Mouse (Mus musculus): ENCODE measurements at regions not wholly inside any gene's neighbourhood (a gene's known extent, or its start where the extent isn't known, plus 50 kb on each side); places are given as distances from the start of the nearest gene placed in this dataset.

DNA sequence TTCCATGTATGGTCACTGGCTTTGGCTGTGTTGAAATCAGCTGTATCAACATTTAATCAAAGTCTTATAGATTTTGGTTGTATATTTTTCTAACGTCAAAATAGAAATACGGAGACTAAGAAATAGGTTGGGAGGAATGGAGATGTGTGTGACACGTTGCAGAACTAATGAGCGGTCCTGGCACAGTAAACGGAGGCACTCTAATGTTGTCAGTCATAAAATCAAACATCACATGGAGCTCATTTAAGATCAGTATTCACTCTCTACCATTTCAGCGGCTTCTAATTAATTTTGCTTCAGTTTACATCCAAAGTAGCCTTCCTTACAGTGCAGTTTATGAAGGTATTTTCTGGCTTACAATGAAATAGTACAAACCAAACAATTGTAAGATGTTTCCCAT is 246.1 kb downstream of the Twistnb start:
- DNase-seq (ENCODE audit: low spot score in 2 of 2), result no peak
- intact Hi-C loops (cut with DNase I), result no loop called here

DNA sequence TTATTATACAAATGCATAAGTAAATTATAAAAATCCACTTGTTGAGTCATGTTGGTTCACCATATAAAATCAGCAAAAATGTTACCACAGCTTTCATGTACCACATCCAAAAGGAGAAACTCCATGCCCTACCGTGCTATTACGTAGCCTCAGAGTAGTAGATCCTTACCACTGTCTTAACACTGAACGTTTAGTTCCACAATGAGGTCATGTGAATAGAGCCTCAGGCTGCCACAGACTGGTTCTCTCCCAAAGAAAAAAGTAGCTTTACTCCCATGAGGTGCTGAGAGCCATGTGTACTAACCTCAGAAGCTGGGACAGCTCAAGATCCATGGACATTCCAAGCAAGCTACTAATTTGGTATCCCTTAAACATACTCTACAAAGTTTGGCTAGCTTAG is 235.4 kb upstream of the Ferd3l start:
- DNase-seq (ENCODE audit: low spot score in 2 of 2), result no peak

DNA sequence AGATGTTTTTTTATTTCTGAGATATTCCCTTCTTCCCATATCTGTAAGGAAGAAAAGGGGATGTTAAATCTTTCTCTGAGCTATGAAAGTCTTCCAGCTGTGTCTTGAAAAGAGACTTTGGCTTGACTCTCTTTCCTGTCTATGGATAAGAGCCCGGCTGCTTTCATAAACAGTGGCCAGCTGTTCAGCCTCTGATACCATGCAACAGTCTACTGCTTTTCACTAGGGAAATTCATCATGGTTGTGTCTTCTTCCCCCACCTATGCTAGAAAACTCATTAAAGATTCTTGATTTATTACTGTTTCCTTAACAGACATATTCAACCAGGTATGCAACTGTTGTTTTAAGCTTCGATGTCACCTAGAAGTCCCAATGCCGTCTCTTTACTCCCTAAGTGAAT is 213.8 kb upstream of the Ferd3l start:
- DNase-seq (ENCODE audit: low spot score in 2 of 2), result no peak
- intact Hi-C loops (cut with DNase I), result no loop called here

More for the DNA sequence above, 235.4 kb upstream of the Ferd3l start:
- intact Hi-C loops (cut with DNase I), result no loop called here

DNA sequence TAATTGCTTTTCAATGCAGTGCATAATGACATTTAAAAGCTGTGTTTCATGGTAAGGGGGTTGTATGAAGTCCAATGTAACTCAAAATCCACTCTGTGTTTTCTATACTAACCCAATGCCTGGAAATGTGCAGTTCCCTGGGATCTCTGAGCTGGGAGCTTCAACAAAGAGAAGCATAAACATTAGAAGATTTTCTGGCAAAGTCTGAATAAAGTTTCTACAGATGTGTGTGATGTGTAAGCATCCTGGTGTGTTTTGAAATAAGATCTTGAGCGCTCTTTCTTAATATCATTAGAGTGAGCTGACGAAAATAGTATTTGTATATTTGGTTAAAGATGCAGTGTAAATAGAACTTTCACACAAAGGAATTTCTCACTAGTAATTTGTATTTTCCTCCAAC is 212.2 kb upstream of the Ferd3l start:
- no peak for DNase-seq (ENCODE audit: low spot score in 2 of 2)
- intact Hi-C loops (cut with DNase I), result no loop called here

DNA sequence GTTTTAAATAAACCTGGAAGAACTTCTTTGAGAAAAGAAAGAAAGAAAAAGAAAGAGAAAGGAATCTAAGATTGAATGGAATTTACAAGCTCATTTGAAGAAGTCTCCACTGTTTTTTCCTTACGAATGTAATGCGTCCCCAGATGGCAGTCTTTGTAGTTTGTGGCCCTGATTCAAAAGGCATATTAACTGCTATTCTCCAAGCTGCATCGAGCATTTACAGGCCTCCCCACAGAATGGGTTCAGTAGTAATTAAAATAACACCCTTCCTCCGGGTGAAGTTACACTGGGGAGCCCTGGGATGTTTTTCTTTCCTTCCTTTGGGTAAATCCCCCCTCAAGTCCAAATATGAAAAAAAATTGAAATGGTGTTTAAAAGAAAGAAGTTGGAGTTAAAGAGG is 211.2 kb upstream of the Ferd3l start:
- intact Hi-C loops (cut with DNase I), result no loop called here
- no peak for DNase-seq (ENCODE audit: low spot score in 2 of 2)

DNA sequence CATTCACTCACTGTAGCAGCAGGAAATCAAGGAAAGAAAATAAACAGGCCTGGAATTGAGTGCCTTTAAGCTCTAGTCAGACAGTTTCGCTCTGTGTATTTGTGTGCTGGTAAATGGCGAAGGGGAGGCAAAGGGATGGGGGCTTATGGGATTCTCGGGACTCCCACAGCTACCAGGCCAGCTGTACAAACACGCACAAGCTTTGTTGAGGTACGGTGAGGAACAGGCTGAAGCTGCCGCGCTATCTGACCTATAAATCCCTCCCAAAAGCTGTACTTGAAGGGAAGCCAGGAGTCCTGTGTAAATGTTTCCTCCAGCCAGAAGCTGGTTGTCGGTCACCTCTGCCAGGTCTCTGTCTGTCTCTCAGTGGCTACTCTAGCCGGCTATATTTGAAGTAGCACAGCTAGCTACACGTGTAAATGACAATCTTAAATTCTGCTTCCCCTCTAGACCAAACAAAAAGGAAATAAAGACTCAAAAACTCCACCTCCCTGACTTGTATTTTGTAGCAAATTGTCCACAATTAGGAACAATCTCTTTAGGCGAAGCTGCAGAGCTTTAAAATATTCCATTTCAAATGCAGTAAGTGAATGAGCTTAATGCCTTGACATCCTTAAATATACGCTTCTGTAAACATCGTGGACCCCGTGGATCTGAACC is 210.5 kb upstream of the Ferd3l start:
- DNase-seq (ENCODE audit: low spot score in 2 of 2), result no peak
- intact Hi-C loops (cut with DNase I), result no loop called here

DNA sequence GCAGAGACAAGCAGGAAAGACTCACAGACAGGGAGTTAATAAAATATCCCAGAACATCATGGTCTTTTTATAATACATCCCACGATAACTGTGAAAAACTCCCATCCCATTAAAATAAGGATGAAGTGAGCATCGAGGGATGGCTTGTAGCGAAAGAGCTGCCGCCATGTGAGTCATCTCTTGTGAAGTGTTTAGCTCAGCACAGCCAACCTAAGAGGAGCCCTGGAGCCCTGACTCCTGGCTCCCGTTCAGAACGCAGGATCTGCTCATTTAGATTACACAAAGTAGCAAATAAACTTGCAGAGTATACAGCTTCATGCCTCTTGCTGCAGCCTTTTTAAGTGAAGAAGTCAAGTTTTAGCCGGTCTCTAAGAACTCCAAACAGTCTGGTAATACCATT is 209.2 kb upstream of the Ferd3l start:
- intact Hi-C loops (cut with DNase I), result no loop called here
- DNase-seq (ENCODE audit: low spot score in 2 of 2), result no peak

DNA sequence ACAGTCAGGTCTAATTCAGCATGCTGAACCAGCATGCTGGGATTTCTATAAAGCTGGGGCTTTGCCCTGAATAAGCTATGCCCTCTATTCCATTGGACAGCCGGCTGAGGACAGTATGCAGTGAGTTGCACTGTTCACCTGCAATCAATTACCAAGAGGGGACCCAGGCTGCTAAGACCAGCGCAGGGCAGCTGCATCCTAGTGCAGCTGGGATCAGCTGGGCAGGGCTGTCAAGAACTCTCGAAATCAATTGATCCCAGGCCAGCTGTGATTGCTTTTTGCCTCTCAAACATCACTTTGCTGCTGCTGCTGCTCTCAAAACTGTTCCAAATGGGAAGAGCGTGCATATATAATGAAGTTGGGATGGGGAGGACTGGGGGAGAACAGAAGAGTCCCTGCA is 196.3 kb upstream of the Ferd3l start:
- intact Hi-C loops (cut with DNase I), result no loop called here
- DNase-seq (ENCODE audit: low spot score in 2 of 2), result no peak

DNA sequence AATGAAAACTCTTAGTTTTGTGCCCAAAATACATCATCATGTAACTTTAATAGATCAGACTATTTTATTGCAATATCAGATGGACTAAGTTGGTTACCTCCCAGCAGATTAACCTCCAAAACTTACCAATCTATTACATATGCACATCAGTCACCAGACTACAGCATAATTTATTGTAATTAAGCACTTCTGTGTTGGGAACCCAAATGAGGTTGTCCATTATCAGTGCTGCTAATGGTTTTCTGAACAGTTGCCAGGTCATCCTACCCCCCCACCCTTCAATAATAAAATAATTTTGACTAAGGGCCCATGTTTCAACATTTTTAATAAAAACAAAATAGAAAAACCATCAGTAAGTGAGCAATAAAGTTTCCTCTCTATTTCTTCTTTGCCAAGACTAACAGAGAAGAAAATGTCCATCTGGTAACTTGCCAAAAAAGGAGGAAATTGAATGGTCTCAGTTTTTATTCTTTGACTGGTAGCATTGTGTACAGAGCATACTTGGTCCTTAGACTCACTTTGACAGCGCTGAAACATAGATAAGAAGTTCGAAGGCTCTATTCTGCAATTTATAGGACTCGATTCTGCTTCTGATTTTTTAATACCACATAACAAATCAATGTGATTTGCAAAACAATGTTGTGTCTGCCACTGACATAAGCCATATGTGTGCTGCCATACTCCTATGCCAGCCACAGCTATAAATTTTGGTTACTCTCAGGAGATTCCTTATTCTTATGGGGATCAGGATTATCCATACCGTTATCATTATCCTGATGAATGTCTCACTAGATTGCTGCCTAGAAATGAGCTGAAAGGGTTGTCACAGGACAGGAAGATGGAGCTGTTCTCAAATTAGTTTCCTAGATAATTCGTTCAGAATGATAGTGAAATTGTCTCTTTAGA is 152.4 kb upstream of the Ferd3l start:
- DNase-seq (ENCODE audit: low spot score in 2 of 2), result no peak
- intact Hi-C loops (cut with DNase I), result no loop called here

DNA sequence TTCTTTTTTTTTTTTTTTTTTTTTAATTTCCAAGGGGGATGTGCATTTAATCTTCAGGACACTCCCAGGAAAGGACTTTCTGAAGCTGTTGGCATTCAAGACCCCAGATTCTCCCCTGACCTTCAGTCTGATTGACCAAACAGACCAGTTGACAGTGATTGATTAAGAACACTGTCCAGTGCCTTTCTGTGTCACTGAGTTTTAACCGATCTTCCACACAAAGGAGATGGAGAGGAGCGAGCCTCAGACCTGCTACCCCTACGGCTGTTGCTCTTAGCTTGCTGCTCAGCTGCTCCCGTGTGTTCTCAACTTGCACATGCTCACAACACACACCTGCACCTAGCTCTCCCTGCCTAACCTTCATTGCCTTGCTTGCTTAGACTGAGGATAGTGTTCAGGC is 149.7 kb upstream of the Ferd3l start:
- no peak for DNase-seq (ENCODE audit: low spot score in 2 of 2)
- intact Hi-C loops (cut with DNase I), result no loop called here

DNA sequence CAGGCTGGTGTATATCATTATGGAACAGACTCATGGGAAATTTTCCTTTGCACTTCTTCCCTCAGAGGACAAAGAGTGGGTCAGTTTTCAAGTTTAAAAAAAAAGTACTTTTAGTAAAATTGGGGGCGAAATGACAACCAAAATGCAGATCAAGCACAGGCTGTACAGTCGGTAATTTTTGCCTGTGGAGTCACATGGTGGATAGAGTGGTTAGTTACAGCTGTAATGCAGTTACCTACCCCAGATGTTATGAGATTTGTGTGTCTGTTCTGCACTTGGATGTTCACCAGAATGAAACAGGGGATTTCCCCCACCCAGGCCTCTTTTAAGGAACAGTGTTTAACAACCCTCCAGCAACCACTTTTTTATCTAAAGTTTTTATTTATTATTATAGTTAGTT is 148.3 kb upstream of the Ferd3l start:
- intact Hi-C loops (cut with DNase I), result no loop called here
- DNase-seq (ENCODE audit: low spot score in 2 of 2), result no peak

DNA sequence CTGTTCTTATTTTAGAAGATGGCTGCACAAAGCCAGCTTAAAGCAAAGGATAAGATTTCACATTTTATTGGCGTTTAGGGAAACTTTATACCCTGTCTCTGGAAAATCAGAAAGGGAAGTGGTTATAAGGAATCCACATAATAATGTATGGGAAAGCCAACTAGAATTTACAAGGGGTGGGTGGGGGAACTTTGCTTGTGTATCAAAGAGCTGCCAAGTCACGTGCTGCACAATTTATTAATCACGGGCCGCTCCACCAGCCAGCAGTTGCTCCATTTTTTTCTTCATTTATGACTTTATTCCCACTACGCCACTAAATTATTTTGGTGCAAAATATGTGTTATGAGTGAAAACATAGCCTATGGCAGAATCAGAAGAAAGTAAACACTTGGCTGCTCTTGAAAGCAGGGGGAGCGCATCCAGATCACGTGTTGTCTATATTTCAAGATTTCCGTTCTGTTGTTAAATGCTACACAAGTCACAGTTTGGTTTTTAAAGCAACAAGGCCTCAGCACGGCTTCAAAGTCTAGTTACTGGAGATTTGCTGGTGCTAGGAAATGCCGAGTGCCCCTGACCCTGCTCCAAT is 123.9 kb upstream of the Ferd3l start:
- no peak for DNase-seq (ENCODE audit: low spot score in 2 of 2)
- intact Hi-C loops (cut with DNase I), result no loop called here

DNA sequence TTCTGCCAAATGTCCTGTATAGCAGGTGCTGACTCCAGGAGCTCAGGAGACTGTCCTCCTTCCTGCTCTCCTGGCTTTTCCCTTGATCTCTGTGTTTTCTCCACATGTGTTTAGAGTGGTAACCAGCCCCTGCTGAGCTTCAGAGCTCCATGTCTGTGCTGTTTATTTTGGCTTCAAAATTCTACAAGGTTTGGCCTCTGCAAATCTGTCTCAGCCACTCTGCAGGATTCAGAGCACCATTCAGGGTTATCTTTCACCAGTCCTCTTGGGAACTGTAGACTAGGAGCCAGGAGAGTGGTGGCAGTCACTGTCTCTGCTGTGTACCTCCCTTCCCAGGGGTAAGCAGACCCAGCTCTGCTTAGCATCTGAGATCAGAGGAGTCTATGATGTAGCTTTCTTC is 102.7 kb upstream of the Ferd3l start:
- intact Hi-C loops (cut with DNase I), result no loop called here

DNA sequence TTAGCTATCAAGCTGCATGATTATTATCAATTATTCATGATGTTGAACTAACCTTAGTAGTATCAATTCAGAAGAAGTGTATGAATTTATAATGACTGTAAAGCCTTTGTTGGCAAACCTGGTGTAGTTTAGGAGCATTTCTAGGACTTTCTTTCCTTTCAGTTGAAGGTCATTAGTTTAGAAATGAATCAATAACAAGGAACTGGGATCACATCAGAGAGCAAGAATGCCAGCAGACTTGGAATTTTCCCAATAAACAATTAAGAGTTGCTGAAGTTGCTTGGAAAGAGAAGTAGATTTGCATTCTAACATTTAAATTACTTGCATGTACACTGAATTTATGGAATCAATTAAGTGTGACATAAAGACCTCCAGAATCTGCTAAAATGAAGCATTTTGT is 79.1 kb upstream of the Ferd3l start:
- DNase-seq (ENCODE audit: low spot score in 2 of 2), result no peak
- intact Hi-C loops (cut with DNase I), result no loop called here

More for the DNA sequence above, 102.7 kb upstream of the Ferd3l start:
- no peak for DNase-seq (ENCODE audit: low spot score in 2 of 2)

DNA sequence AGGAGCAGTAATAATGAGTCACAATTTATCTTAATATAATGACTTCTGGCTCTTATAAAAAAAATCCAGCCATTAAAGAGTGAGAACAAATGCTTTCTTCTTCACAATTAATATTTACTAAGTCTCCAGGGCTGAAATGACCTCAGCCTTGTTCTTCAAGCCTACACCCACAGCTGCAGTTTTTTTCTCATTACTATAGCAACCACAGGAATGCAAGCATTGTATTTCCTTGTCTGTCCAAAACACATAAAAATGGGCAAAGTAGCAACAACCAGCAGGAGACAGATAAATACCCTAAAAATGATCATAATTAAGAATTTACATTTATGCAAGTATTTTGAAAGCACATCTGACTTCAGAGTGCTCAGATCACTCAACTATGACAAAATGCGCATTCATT is 76.5 kb upstream of the Ferd3l start:
- no peak for DNase-seq (ENCODE audit: low spot score in 2 of 2)
- intact Hi-C loops (cut with DNase I), result no loop called here

Measured in left cerebral cortex, postnatal 36 days (tissue).